Mouse (Mus musculus): ENCODE measurements around the gene Myh3. TPM values are rescaled to one million over a fixed set of nuclear protein-coding genes. Genes with fewer than 3 reads are reported as not detected.
A peak's percentile ranks its signal among the peaks of the same experiment; 100 is the strongest.
"Not testable (repeated sequence)": the region's sequence is repeated elsewhere in the genome, so short reads cannot be mapped to it uniquely, and the experiment has no call there.

Gene Myh3
- total RNA-seq, 1 experiment from 2014 or later: not detected

- ATAC-seq (replicated peaks; ENCODE audit: insufficient number of reproducible peaks, low FRiP score, low TSS enrichment, poor library complexity, severe bottlenecking): no peak
Measured at GRCm38 (mm10) chr11:67072615-67073130, 5.4 kb upstream of the Myh3 start.

GRCm38 (mm10) chr11:67075036-67075435 is 3.1 kb upstream of the Myh3 start:
- ATAC-seq (replicated peaks; ENCODE audit: insufficient number of reproducible peaks, low FRiP score, low TSS enrichment, poor library complexity, severe bottlenecking): no peak

GRCm38 (mm10) chr11:67076781-67077180 is 1.3 kb upstream of the Myh3 start:
- ATAC-seq (replicated peaks; ENCODE audit: insufficient number of reproducible peaks, low FRiP score, low TSS enrichment, poor library complexity, severe bottlenecking): no peak

- no peak for ATAC-seq (replicated peaks; ENCODE audit: insufficient number of reproducible peaks, low FRiP score, low TSS enrichment, poor library complexity, severe bottlenecking)
Measured at GRCm38 (mm10) chr11:67077435-67077834, 665 bp upstream of the Myh3 start.

- no peak for ATAC-seq (replicated peaks; ENCODE audit: insufficient number of reproducible peaks, low FRiP score, low TSS enrichment, poor library complexity, severe bottlenecking)
Measured at GRCm38 (mm10) chr11:67078888-67079287, 788 bp downstream of the Myh3 start.

- no peak for ATAC-seq (replicated peaks; ENCODE audit: insufficient number of reproducible peaks, low FRiP score, low TSS enrichment, poor library complexity, severe bottlenecking)
Measured at GRCm38 (mm10) chr11:67079740-67080139, 1.6 kb downstream of the Myh3 start.

- ATAC-seq (replicated peaks; ENCODE audit: insufficient number of reproducible peaks, low FRiP score, low TSS enrichment, poor library complexity, severe bottlenecking): no peak
Measured at GRCm38 (mm10) chr11:67080168-67080567, 2.1 kb downstream of the Myh3 start.

GRCm38 (mm10) chr11:67081125-67081649 is 3.1 kb downstream of the Myh3 start:
- ATAC-seq (replicated peaks; ENCODE audit: insufficient number of reproducible peaks, low FRiP score, low TSS enrichment, poor library complexity, severe bottlenecking): no peak

GRCm38 (mm10) chr11:67082188-67082587 is 4.1 kb downstream of the Myh3 start:
- ATAC-seq (replicated peaks; ENCODE audit: insufficient number of reproducible peaks, low FRiP score, low TSS enrichment, poor library complexity, severe bottlenecking): no peak

- no peak for ATAC-seq (replicated peaks; ENCODE audit: insufficient number of reproducible peaks, low FRiP score, low TSS enrichment, poor library complexity, severe bottlenecking)
Measured at GRCm38 (mm10) chr11:67082793-67083192, 4.7 kb downstream of the Myh3 start.

- ATAC-seq (replicated peaks; ENCODE audit: insufficient number of reproducible peaks, low FRiP score, low TSS enrichment, poor library complexity, severe bottlenecking): no peak
Measured at GRCm38 (mm10) chr11:67083239-67083638, 5.1 kb downstream of the Myh3 start.

GRCm38 (mm10) chr11:67083712-67084340 is 5.7 kb downstream of the Myh3 start:
- no peak for ATAC-seq (replicated peaks; ENCODE audit: insufficient number of reproducible peaks, low FRiP score, low TSS enrichment, poor library complexity, severe bottlenecking)

- ATAC-seq (replicated peaks; ENCODE audit: insufficient number of reproducible peaks, low FRiP score, low TSS enrichment, poor library complexity, severe bottlenecking): peak; percentile 62
Measured at GRCm38 (mm10) chr11:67085489-67085888, 7.4 kb downstream of the Myh3 start.

GRCm38 (mm10) chr11:67086467-67087164 is 8.5 kb downstream of the Myh3 start:
- ATAC-seq (replicated peaks; ENCODE audit: insufficient number of reproducible peaks, low FRiP score, low TSS enrichment, poor library complexity, severe bottlenecking): no peak

GRCm38 (mm10) chr11:67087225-67087624 is 9.1 kb downstream of the Myh3 start:
- no peak for ATAC-seq (replicated peaks; ENCODE audit: insufficient number of reproducible peaks, low FRiP score, low TSS enrichment, poor library complexity, severe bottlenecking)

GRCm38 (mm10) chr11:67092354-67092753 is 14.3 kb downstream of the Myh3 start:
- not testable (repeated sequence) for ATAC-seq (replicated peaks; ENCODE audit: insufficient number of reproducible peaks, low FRiP score, low TSS enrichment, poor library complexity, severe bottlenecking)

- no peak for ATAC-seq (replicated peaks; ENCODE audit: insufficient number of reproducible peaks, low FRiP score, low TSS enrichment, poor library complexity, severe bottlenecking)
Measured at GRCm38 (mm10) chr11:67093201-67093600, 15.1 kb downstream of the Myh3 start.

GRCm38 (mm10) chr11:67093652-67094051 is 15.6 kb downstream of the Myh3 start:
- no peak for ATAC-seq (replicated peaks; ENCODE audit: insufficient number of reproducible peaks, low FRiP score, low TSS enrichment, poor library complexity, severe bottlenecking)

- ATAC-seq (replicated peaks; ENCODE audit: insufficient number of reproducible peaks, low FRiP score, low TSS enrichment, poor library complexity, severe bottlenecking): no peak
Measured at GRCm38 (mm10) chr11:67094470-67094869, 16.4 kb downstream of the Myh3 start.

GRCm38 (mm10) chr11:67097709-67098108 is 19.6 kb downstream of the Myh3 start:
- no peak for ATAC-seq (replicated peaks; ENCODE audit: insufficient number of reproducible peaks, low FRiP score, low TSS enrichment, poor library complexity, severe bottlenecking)
